Mouse (Mus musculus): ENCODE results near the gene Rabgap1l. TPM values are rescaled to one million over a fixed set of nuclear protein-coding genes. Genes with fewer than 3 reads are reported as not detected.
A peak's percentile ranks its signal among the peaks of the same experiment; 100 is the strongest.

Rabgap1l gene
- polyA plus RNA-seq, 1 experiment from 2014 or later: 23.2 TPM

- no peaks in the 10 kb centered on the region for H3K4me1 ChIP-seq (replicated peaks; ENCODE audit: control insufficient read depth, insufficient read depth, low read length)
- no peak for ATAC-seq
- no peak overlapping the region for H3K4me2 ChIP-seq (replicated peaks; ENCODE audit: low read depth)
- H3K4me3 ChIP-seq (ENCODE audit: low read depth, low read length): no peak overlapping the region
- no peaks in the 10 kb centered on the region for H3K36me3 ChIP-seq (ENCODE audit: control insufficient read depth, insufficient read depth)
- H3K9me3 ChIP-seq (ENCODE audit: control insufficient read depth): no peaks in the 10 kb centered on the region
- no peak overlapping the region for H3K27ac ChIP-seq (ENCODE audit: low read depth, low read length)
- 70% methylated on average over 7 of the region's 7 CpGs for WGBS
- no peak overlapping the region for H3K9ac ChIP-seq (ENCODE audit: low read depth, low read length)
- no peaks in the 10 kb centered on the region for H3K27me3 ChIP-seq (replicated peaks; ENCODE audit: control insufficient read depth, insufficient read depth, low read length)
- no peak for TF ChIP-seq CTCF (IDR thresholded peaks at IDR 0.05; ENCODE audit: low read depth)
Observed at GRCm38 (mm10) chr1:160745238-160745930, 47.6 kb downstream of the Rabgap1l start.

GRCm38 (mm10) chr1:160744009-160744408, 49.0 kb downstream of the Rabgap1l start:
- no peaks in the 10 kb centered on the region for H3K9me3 ChIP-seq (ENCODE audit: control insufficient read depth)
- H3K36me3 ChIP-seq (ENCODE audit: control insufficient read depth, insufficient read depth): no peaks in the 10 kb centered on the region
- no peaks in the 10 kb centered on the region for H3K27me3 ChIP-seq (replicated peaks; ENCODE audit: control insufficient read depth, insufficient read depth, low read length)
- no peaks in the 10 kb centered on the region for H3K4me1 ChIP-seq (replicated peaks; ENCODE audit: control insufficient read depth, insufficient read depth, low read length)
- no peak for ATAC-seq
- H3K4me2 ChIP-seq (replicated peaks; ENCODE audit: low read depth): no peak overlapping the region
- peak; percentile 40 for TF ChIP-seq CTCF (IDR thresholded peaks at IDR 0.05; ENCODE audit: low read depth)
- H3K27ac ChIP-seq (ENCODE audit: low read depth, low read length): no peak overlapping the region
- no peak overlapping the region for H3K9ac ChIP-seq (ENCODE audit: low read depth, low read length)
- 53% methylated on average over 3 of the region's 3 CpGs for WGBS
- no peak overlapping the region for H3K4me3 ChIP-seq (ENCODE audit: low read depth, low read length)

GRCm38 (mm10) chr1:160743229-160743628, 49.8 kb downstream of the Rabgap1l start:
- no peaks in the 10 kb centered on the region for H3K27me3 ChIP-seq (replicated peaks; ENCODE audit: control insufficient read depth, insufficient read depth, low read length)
- H3K4me1 ChIP-seq (replicated peaks; ENCODE audit: control insufficient read depth, insufficient read depth, low read length): no peaks in the 10 kb centered on the region
- no peak overlapping the region for H3K4me2 ChIP-seq (replicated peaks; ENCODE audit: low read depth)
- H3K9me3 ChIP-seq (ENCODE audit: control insufficient read depth): no peaks in the 10 kb centered on the region
- TF ChIP-seq CTCF (IDR thresholded peaks at IDR 0.05; ENCODE audit: low read depth): peak; percentile 76
- 4% methylated on average over 2 of the region's 2 CpGs for WGBS
- no peak overlapping the region for H3K4me3 ChIP-seq (ENCODE audit: low read depth, low read length)
- H3K27ac ChIP-seq (ENCODE audit: low read depth, low read length): no peak overlapping the region
- ATAC-seq: no peak
- no peaks in the 10 kb centered on the region for H3K36me3 ChIP-seq (ENCODE audit: control insufficient read depth, insufficient read depth)
- H3K9ac ChIP-seq (ENCODE audit: low read depth, low read length): no peak overlapping the region

GRCm38 (mm10) chr1:160740650-160741049, 52.4 kb downstream of the Rabgap1l start:
- Histone ChIP-seq H3K4me2 (replicated peaks; ENCODE audit: low read depth) (no peak overlapping the region), H3K4me1 (replicated peaks; ENCODE audit: control insufficient read depth, insufficient read depth, low read length) (no peaks in the 10 kb centered on the region), H3K27ac (ENCODE audit: low read depth, low read length) (no peak overlapping the region), H3K27me3 (replicated peaks; ENCODE audit: control insufficient read depth, insufficient read depth, low read length) (no peaks in the 10 kb centered on the region), H3K36me3 (ENCODE audit: control insufficient read depth, insufficient read depth) (no peaks in the 10 kb centered on the region), H3K9ac (ENCODE audit: low read depth, low read length) (no peak overlapping the region), H3K4me3 (ENCODE audit: low read depth, low read length) (no peak overlapping the region), H3K9me3 (ENCODE audit: control insufficient read depth) (no peaks in the 10 kb centered on the region)
- 74% methylated on average over 2 of the region's 2 CpGs for WGBS
- ATAC-seq: no peak
- TF ChIP-seq CTCF (IDR thresholded peaks at IDR 0.05; ENCODE audit: low read depth): no peak

- ATAC-seq: no peak
- peaks cover 5% of the 10 kb centered on the region for H3K36me3 ChIP-seq (ENCODE audit: control insufficient read depth, insufficient read depth)
- H3K4me2 ChIP-seq (replicated peaks; ENCODE audit: low read depth): no peak overlapping the region
- H3K27me3 ChIP-seq (replicated peaks; ENCODE audit: control insufficient read depth, insufficient read depth, low read length): no peaks in the 10 kb centered on the region
- no peaks in the 10 kb centered on the region for H3K4me1 ChIP-seq (replicated peaks; ENCODE audit: control insufficient read depth, insufficient read depth, low read length)
- H3K9ac ChIP-seq (ENCODE audit: low read depth, low read length): no peak overlapping the region
- H3K4me3 ChIP-seq (ENCODE audit: low read depth, low read length): no peak overlapping the region
- no peak overlapping the region for H3K27ac ChIP-seq (ENCODE audit: low read depth, low read length)
- no peaks in the 10 kb centered on the region for H3K9me3 ChIP-seq (ENCODE audit: control insufficient read depth)
- WGBS: 76% methylated on average over 2 of the region's 2 CpGs
- TF ChIP-seq CTCF (IDR thresholded peaks at IDR 0.05; ENCODE audit: low read depth): no peak
Observed at GRCm38 (mm10) chr1:160734743-160735142, 58.3 kb downstream of the Rabgap1l start.

- 82% methylated on average over 4 of the region's 4 CpGs for WGBS
- TF ChIP-seq CTCF (IDR thresholded peaks at IDR 0.05; ENCODE audit: low read depth): no peak
- H3K36me3 ChIP-seq (ENCODE audit: control insufficient read depth, insufficient read depth): peaks cover 5% of the 10 kb centered on the region
Observed at GRCm38 (mm10) chr1:160729944-160730343, 63.1 kb downstream of the Rabgap1l start.

More at GRCm38 (mm10) chr1:160729944-160730343, 63.1 kb downstream of the Rabgap1l start:
- H3K9me3 ChIP-seq (ENCODE audit: control insufficient read depth): no peaks in the 10 kb centered on the region
- no peak overlapping the region for H3K9ac ChIP-seq (ENCODE audit: low read depth, low read length)
- no peak overlapping the region for H3K4me2 ChIP-seq (replicated peaks; ENCODE audit: low read depth)
- no peak overlapping the region for H3K27ac ChIP-seq (ENCODE audit: low read depth, low read length)
- no peaks in the 10 kb centered on the region for H3K27me3 ChIP-seq (replicated peaks; ENCODE audit: control insufficient read depth, insufficient read depth, low read length)
- no peaks in the 10 kb centered on the region for H3K4me1 ChIP-seq (replicated peaks; ENCODE audit: control insufficient read depth, insufficient read depth, low read length)
- no peak for ATAC-seq
- no peak overlapping the region for H3K4me3 ChIP-seq (ENCODE audit: low read depth, low read length)
